ENCODE assay signal across 12 mouse cellular contexts in genomic region chr4:62731531-62732063, GRCm38 (mm10).
DNase-seq lines count a peak whose midpoint lies in the region; ATAC-seq lines count a peak whose summit lies in the region.
"Had no signal": no experiment of that assay in that cellular context is flagged by ENCODE, and none has a peak within 500 bp of the region (broad histone marks: within the 10 kb centered on the region; RNA-seq: fewer than 3 reads in every experiment).

No protein-coding gene starts in this region.

- H3K36me3 ChIP-seq in kidney, embryonic 15.5 days, result no peaks in the 10 kb centered on the region
- H3K36me3 ChIP-seq in embryonic facial prominence, embryonic 13.5 days, result no peaks in the 10 kb centered on the region
- H3K36me3 ChIP-seq in heart, embryonic 11.5 days (ENCODE audit: control insufficient read depth, insufficient read depth, low read length), result no peaks in the 10 kb centered on the region
- H3K36me3 ChIP-seq in limb, embryonic 13.5 days, result no peaks in the 10 kb centered on the region
- H3K36me3 ChIP-seq: liver, embryonic 12.5 days; neural tube, embryonic 12.5 days had no signal

- no peak for ATAC-seq in kidney, embryonic 15.5 days (replicated peaks; ENCODE audit: low FRiP score)
- no peak for ATAC-seq in embryonic facial prominence, embryonic 13.5 days (ENCODE audit: insufficient number of reproducible peaks, insufficient read depth, low FRiP score, low TSS enrichment, low read depth)
- ATAC-seq in heart, embryonic 11.5 days (replicated peaks; ENCODE audit: insufficient number of reproducible peaks, low FRiP score, low TSS enrichment), result no peak
- ATAC-seq in limb, embryonic 13.5 days (ENCODE audit: low FRiP score, low read depth), result no peak
- ATAC-seq in erythroblast, adult 5-6 weeks (replicated peaks; ENCODE audit: low FRiP score, poor library complexity, severe bottlenecking), result no peak
- ATAC-seq: CD4-positive, CD25-positive, alpha-beta regulatory T cell, adult 4 months; liver, embryonic 12.5 days had no signal

- no peak overlapping the region for H3K4me2 ChIP-seq in kidney, embryonic 15.5 days
- H3K4me2 ChIP-seq in embryonic facial prominence, embryonic 13.5 days, result no peak overlapping the region
- no peak overlapping the region for H3K4me2 ChIP-seq in heart, embryonic 11.5 days
- H3K4me2 ChIP-seq in limb, embryonic 13.5 days (replicated peaks), result no peak overlapping the region
- H3K4me2 ChIP-seq: liver, embryonic 12.5 days; neural tube, embryonic 12.5 days had no signal

- WGBS in kidney, embryonic 15.5 days, result 76% methylated on average over 6 of the region's 6 CpGs
- 75% methylated on average over 6 of the region's 6 CpGs for WGBS in embryonic facial prominence, embryonic 13.5 days
- 80% methylated on average over 6 of the region's 6 CpGs for WGBS in heart, embryonic 11.5 days (ENCODE audit: insufficient replicate concordance)
- 79% methylated on average over 6 of the region's 6 CpGs for WGBS in limb, embryonic 13.5 days

- H3K27me3 ChIP-seq in kidney, embryonic 15.5 days, result no peaks in the 10 kb centered on the region
- no peaks in the 10 kb centered on the region for H3K27me3 ChIP-seq in embryonic facial prominence, embryonic 13.5 days
- no peaks in the 10 kb centered on the region for H3K27me3 ChIP-seq in heart, embryonic 11.5 days (ENCODE audit: control insufficient read depth, insufficient read depth, low read length)
- H3K27me3 ChIP-seq in limb, embryonic 13.5 days, result no peaks in the 10 kb centered on the region
- H3K27me3 ChIP-seq: liver, embryonic 12.5 days; neural tube, embryonic 12.5 days had no signal

- no peak overlapping the region for H3K9ac ChIP-seq in kidney, embryonic 15.5 days
- H3K9ac ChIP-seq in embryonic facial prominence, embryonic 13.5 days, result no peak overlapping the region
- H3K9ac ChIP-seq in heart, embryonic 11.5 days (ENCODE audit: low read depth, low read length), result peak overlapping the region; percentile 62; the same call in 1 of the 2 replicates
- no peak overlapping the region for H3K9ac ChIP-seq in limb, embryonic 13.5 days
- H3K9ac ChIP-seq: liver, embryonic 12.5 days; neural tube, embryonic 12.5 days had no signal

- no peaks in the 10 kb centered on the region for H3K9me3 ChIP-seq in kidney, embryonic 15.5 days (replicated peaks)
- no peaks in the 10 kb centered on the region for H3K9me3 ChIP-seq in embryonic facial prominence, embryonic 13.5 days
- H3K9me3 ChIP-seq in heart, embryonic 11.5 days (replicated peaks; ENCODE audit: control insufficient read depth, low read length), result no peaks in the 10 kb centered on the region; the same call in 1 of the 2 replicates
- H3K9me3 ChIP-seq in limb, embryonic 13.5 days, result no peaks in the 10 kb centered on the region
- H3K9me3 ChIP-seq: liver, embryonic 12.5 days; neural tube, embryonic 12.5 days had no signal

- no peak overlapping the region for H3K4me3 ChIP-seq in kidney, embryonic 15.5 days (replicated peaks)
- no peak overlapping the region for H3K4me3 ChIP-seq in embryonic facial prominence, embryonic 13.5 days
- H3K4me3 ChIP-seq in heart, embryonic 11.5 days (ENCODE audit: low read depth, low read length), result no peak overlapping the region
- no peak overlapping the region for H3K4me3 ChIP-seq in limb, embryonic 13.5 days
- H3K4me3 ChIP-seq: liver, embryonic 12.5 days; neural tube, embryonic 12.5 days had no signal

- peaks cover 51% of the 10 kb centered on the region for H3K4me1 ChIP-seq in kidney, embryonic 15.5 days
- peaks cover 82% of the 10 kb centered on the region for H3K4me1 ChIP-seq in embryonic facial prominence, embryonic 13.5 days
- peaks cover 62% of the 10 kb centered on the region for H3K4me1 ChIP-seq in heart, embryonic 11.5 days (ENCODE audit: control insufficient read depth, insufficient read depth, low read length)
- peaks cover 74% of the 10 kb centered on the region for H3K4me1 ChIP-seq in limb, embryonic 13.5 days

- no peak for DNase-seq in kidney, postnatal 25 days
- DNase-seq in cerebellum, adult 9-11 months, result no peak
- no peak for DNase-seq in kidney, postnatal 10 days
- DNase-seq: cerebellum, adult 9-10 months had no signal

- H3K27ac ChIP-seq in kidney, embryonic 15.5 days, result 0 out of 2 replicates have a peak overlapping the region, but pooled peaks have one; percentile 80
- peak overlapping the region; percentile 77 for H3K27ac ChIP-seq in embryonic facial prominence, embryonic 13.5 days
- H3K27ac ChIP-seq in heart, embryonic 11.5 days (ENCODE audit: low read depth, low read length), result peak overlapping the region; percentile 99
- H3K27ac ChIP-seq in limb, embryonic 13.5 days, result peak overlapping the region; percentile 93; the same call in 1 of the 2 replicates
- H3K27ac ChIP-seq: neural tube, embryonic 12.5 days had no signal
